Mouse (Mus musculus) kidney, postnatal 4 days (tissue): ENCODE measurements around the gene Tas2r119.
"Not testable (repeated sequence)": the region's sequence is repeated elsewhere in the genome, so short reads cannot be mapped to it uniquely, and the experiment has no call there.

Experiments
- DNase-seq, 2 experiments: peaks; one replicate each; pipeline ENCODE4 v3.0.0; 2021; ENCODE audit warnings: mixed read lengths in 2 of 2

Gene Tas2r119

GRCm38 (mm10) chr15:32176989-32177388 is at the start of gene Tas2r119:
Gene Tas2r119, plus strand, starts transcription at chr15:32177289.
- DNase-seq = no peak

DNA sequence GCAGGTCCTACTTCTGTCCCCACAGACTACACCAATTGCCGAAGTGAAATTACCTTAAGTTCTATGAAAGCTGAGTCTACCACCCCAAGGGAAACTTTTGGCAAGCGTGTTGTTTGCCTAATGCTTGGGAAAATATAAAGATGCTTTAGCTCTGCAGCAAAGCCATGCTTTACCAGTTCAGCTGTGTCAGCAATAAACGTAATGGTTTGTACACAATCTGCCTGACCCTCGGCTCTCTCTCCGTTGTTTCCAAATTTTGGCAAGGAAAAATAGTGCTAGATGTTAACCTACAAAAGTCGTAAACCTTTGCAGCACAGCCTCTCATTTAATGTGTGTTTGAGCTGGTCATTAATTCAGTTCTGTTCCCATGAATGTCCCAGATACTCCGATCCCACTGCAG is 44.8 kb upstream of the Tas2r119 start:
- no peak for DNase-seq

GRCm38 (mm10) chr15:32141657-32142056 is 35.4 kb upstream of the Tas2r119 start:
- no peak for DNase-seq

- no peak for DNase-seq
These were observed 32.8 kb upstream of the Tas2r119 start for GRCm38 (mm10) chr15:32144269-32144668.

DNA sequence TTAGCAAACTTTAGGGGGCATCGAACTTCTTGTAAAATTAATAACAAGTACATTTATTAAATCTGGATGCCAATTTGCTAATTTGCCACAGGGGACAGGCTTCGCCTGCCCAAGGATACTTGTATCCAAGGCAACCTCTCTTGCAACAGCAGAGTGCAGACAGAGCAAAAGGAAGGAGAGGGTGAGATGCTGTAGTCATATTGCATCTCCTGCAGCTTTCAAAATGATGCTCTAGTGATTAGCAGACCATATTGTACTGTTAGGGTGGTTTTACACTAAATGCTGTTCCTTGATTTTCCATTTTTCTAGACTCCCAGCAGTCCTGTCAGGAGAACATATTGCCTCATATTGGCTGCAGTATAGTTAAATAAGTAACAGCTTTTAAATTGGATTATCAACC is 23.7 kb upstream of the Tas2r119 start:
- DNase-seq = no peak

DNA sequence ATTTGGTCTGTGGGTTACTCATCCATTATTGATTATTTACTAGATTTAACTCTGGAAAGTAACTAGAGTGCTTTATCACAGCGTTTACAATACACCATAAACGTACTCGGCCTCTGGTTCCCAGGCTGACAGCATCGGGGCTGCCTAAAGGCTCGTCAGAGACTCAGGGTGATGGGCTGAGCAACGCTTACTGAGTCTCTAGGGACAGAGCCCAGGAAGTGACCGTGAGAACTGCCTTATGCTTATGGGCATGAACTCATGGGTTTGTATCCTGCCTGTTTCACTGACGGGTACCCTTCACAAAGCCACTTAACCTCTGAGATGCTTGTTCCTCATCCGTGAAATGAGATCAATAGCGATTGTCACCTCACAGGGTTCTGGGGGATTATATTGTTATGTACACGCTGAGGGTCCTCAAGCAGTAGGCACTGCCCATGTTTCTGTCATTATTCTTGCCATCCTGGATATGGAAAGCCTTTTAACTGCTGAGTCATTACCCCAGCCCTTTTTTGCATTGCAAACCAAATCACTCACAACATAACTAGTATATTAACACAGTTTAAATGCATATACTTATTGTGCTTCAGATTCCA is 23.1 kb upstream of the Tas2r119 start:
- DNase-seq = no peak

DNA sequence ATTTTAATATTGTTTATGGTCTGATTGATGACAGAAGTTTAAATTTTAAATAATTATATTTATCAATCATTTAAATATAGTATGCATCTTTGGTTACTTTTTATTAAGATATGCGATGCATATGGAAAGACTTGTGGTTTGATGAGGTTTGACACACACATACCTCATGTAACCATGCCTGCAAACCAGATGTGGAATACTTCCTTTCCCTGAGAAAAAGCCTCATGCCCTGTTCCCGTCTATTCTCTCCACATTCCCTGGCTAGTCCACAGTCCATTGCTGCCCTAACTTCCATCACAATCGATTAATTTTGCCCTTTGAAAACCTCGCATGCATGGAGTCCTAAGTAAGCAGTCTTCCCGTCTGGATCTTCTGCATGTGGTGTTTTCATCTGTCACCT is 21.0 kb upstream of the Tas2r119 start:
- DNase-seq = no peak

GRCm38 (mm10) chr15:32160281-32160680 is 16.8 kb upstream of the Tas2r119 start:
- DNase-seq = no peak

GRCm38 (mm10) chr15:32171764-32172163 is 5.3 kb upstream of the Tas2r119 start:
- DNase-seq = peak; percentile 9 to 13

GRCm38 (mm10) chr15:32172175-32172987 is 4.7 kb upstream of the Tas2r119 start:
- DNase-seq = no peak

DNA sequence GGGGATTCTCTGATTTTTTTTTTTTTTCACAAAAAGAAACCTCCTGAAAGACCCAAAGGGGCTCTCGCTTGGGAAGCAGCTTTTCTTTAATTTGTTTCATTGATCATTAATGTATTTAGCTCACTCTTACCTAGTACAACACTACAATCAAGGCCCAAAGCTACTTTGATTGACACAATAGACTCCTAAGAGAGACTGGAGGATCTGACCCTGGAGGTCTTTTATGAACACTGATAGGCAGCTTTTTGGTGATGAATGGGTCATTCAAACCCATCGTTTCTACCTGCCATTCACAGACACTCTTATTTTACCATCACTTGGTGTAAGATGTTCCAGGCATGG is 4.1 kb upstream of the Tas2r119 start:
- no peak for DNase-seq

DNA sequence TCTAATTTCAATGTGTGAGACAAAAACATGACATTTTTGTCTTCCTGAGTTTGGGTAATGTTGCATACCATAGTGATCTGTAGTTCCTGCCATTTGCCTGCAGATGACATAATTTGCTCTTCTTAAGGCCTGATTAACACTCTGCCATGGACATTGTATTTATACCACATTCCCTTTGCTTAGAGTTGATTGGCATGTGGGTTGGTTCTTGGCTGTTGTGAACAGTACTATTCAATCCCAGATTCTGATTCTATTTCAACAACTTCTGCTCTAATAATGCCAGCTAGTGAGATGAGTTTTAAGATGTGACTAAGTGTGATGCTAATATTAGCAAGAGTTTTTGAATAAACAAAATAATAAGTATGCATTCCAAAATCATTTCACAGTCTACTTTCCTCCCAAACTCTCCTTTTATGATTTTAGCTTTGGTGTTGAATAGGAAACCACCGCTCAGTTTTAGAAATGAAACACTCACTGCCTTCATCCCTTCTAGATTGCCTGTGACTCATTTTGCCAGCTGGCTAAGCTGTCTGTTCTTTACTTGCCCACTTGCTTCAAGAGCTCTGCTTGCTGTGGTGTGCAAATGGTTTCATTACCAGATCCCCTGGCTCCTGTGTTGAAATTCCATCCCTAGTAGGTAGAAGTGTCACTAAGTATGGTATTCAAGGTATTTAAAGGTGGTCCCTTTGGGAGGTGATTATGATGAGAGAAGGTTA is 3.1 kb downstream of the Tas2r119 start:
- no peak for DNase-seq

GRCm38 (mm10) chr15:32182026-32182425 is 4.9 kb downstream of the Tas2r119 start:
- no peak for DNase-seq

- no peak for DNase-seq
These were observed 7.9 kb downstream of the Tas2r119 start for GRCm38 (mm10) chr15:32184964-32185363.

- no peak for DNase-seq
These were observed 12.8 kb downstream of the Tas2r119 start for GRCm38 (mm10) chr15:32189879-32190278.

DNA sequence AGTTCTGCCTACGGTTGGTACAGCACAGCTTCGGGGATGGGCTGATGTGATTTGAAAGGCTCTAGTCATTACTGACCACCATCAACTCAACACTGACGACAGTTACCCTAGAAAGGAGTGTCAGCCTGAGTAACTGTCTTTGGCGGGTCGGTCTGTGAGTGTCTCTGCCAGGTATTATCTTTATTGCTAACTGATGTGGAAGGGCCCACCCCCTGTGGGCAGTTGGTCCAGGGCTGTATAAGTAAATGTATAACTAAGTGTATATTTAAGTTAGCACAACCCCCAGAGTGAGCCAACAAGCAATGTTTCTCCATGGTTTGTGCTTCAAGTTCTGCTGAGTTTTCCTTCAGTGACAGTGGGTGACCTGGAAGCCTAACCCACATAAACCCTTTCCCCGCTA is 13.3 kb downstream of the Tas2r119 start:
- no peak for DNase-seq

DNA sequence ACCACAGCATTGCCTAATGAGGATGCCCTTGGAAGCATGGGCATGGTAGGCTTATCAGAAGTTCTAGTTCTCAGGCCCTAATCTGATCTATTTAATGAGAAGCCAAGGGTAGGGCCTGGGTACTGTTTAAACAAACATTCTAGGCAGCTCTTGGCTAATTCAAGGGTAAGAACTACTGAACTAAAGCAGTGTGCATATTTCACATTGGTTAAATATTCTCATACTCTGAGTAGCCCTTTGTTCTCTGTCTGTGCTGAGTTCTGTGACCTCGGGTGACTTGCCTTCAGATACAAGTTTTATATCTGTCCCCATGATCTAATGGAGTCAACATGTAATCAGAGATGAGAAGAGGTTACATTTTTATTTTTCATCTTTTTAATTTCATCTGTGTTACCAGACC is 15.9 kb downstream of the Tas2r119 start:
- no peak for DNase-seq

GRCm38 (mm10) chr15:32198076-32198475 is 21.0 kb downstream of the Tas2r119 start:
- DNase-seq = no peak

DNA sequence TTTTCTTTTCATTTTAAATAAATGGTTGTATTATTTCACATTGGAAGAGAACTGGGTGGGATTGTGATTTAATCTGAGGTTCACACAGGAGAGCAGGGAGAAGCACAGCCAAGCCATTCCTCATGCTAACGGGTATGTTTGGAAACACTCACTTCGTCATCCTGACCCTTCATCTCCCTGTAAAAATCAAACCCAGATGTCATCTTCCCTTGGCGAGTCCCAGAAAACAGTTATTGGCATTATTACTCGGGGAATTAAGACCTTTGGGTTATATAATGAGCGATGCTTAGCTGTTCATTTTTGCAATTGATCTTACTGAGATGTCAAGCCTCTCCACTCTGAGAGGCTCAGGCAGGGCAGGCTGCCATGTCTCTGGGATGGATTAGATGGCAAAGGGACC is 21.5 kb downstream of the Tas2r119 start:
- no peak for DNase-seq

GRCm38 (mm10) chr15:32203242-32203641 is 26.2 kb downstream of the Tas2r119 start:
- DNase-seq = no peak

GRCm38 (mm10) chr15:32204908-32205307 is 27.8 kb downstream of the Tas2r119 start:
- DNase-seq = no peak

DNA sequence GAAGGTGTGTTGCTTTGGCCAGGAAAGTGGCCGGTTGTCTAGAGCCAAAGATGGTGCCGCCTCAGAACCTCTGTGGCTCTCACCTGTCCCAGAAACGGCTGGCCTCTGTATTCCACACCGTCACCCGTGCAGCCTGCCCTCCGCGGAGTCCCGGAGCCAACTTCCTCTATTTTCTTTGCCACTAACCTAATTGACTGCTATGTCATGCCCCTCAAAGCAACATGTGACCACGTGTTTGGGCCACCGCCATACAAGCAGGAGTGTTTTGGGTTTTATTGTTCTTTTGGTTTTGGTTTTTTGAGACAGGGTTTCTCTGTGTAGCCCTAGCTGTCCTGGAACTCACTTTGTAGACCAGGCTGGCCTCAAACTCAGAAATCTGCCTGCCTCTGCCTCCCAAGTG is 37.6 kb downstream of the Tas2r119 start:
- DNase-seq = not testable (repeated sequence)

DNA sequence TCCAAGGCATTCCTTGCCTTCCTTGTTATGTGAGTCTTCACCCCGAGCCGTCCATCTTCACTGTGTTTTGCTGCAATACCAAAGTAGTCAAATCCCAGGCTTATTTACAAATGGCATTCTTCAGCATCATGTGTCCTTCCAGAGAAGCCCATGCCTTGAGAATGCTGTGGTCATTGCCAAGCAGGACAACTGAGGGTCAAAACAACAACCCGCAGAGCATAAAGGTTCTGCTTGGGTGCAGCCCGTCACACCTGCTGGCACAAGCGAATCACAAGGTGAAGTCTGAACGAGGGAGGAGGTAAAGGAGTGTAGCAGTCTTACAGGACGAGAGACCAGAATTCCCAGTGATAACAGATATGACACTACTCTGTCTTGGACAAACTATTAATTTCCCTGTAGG is 45.9 kb downstream of the Tas2r119 start:
- DNase-seq = peak; percentile 13 to 51

GRCm38 (mm10) chr15:32225394-32225793 is 48.3 kb downstream of the Tas2r119 start:
- DNase-seq = no peak
